Mouse (Mus musculus) right cerebral cortex, postnatal 14 days (tissue): ENCODE data around the gene Olfr10.

Experiments used
- DNase-seq: peaks from one replicate; pipeline ENCODE4 v3.0.0; 2022

Gene Olfr10

DNA sequence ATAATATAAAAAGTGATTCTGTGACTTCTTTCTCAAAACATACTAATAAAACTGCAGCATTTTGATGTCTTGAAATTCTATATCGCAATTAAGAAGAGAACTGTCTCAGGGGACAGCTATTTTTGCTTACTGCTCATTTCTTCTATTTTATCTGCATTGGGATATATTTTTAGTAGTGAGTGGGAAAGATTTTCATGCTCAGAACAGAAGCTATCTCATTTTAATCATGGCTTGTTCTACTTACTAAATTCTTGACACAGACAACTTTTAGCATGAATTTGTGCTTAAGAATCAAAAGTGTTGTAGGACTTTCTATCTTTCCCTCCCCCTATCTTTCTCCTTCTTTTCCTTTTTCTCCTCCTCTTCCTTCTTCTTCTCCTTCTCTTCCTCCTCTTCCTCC, 25.1 kb downstream of the Olfr10 start:
- no peak for DNase-seq

GRCm38 (mm10) chr11:49334888-49335287, 30.3 kb downstream of the Olfr10 start, which contains the start of gene Olfr1390:
Gene Olfr1390 (plus strand): TSS chr11:49335188.
- DNase-seq = no peak

- DNase-seq = no peak
Observed at GRCm38 (mm10) chr11:49337150-49337832, 32.8 kb downstream of the Olfr10 start.
